Mouse (Mus musculus) right cerebral cortex, adult 2 months (tissue): Measurements from ENCODE around the gene Nek3.

Experiments used
- DNase-seq, 2 experiments: peaks; one replicate each; pipeline ENCODE4 v3.0.0; 2021 to 2022; ENCODE audit warnings: low spot score in 2 of 2

The Nek3 gene

GRCm38 (mm10) chr8:22166080-22166603 lies at the start of gene Nek3:
Gene Nek3 (minus strand): TSS chr8:22166435.
- peak; percentile 73 to 76 for DNase-seq

GRCm38 (mm10) chr8:22214826-22215225 lies 48.6 kb upstream of the Nek3 start:
- DNase-seq, result no peak

GRCm38 (mm10) chr8:22209012-22209411 lies 42.8 kb upstream of the Nek3 start:
- DNase-seq, result no peak

GRCm38 (mm10) chr8:22207535-22207934 lies 41.3 kb upstream of the Nek3 start:
- no peak for DNase-seq

- DNase-seq, result no peak
Observed at GRCm38 (mm10) chr8:22199481-22199880, 33.2 kb upstream of the Nek3 start.

GRCm38 (mm10) chr8:22197914-22198313 lies 31.7 kb upstream of the Nek3 start:
- DNase-seq, result no peak

- DNase-seq, result peak in 1 of 2 experiments; percentile 29
Observed at GRCm38 (mm10) chr8:22193432-22194010, 27.3 kb upstream of the Nek3 start.

GRCm38 (mm10) chr8:22192660-22193431 lies 26.6 kb upstream of the Nek3 start, which contains the start of gene Vps36:
Gene Vps36 (plus strand): TSS chr8:22192809.
- peak; percentile 84 to 89 for DNase-seq

- peak; percentile 80 to 81 for DNase-seq
Observed at GRCm38 (mm10) chr8:22185431-22186397, 19.5 kb upstream of the Nek3 start, which contains the start of gene Ckap2. Gene Ckap2 (minus strand): TSS chr8:22185819.

- no peak for DNase-seq
Observed at GRCm38 (mm10) chr8:22184884-22185283, 18.6 kb upstream of the Nek3 start.

- no peak for DNase-seq
Observed at GRCm38 (mm10) chr8:22175966-22176365, 9.7 kb upstream of the Nek3 start.

GRCm38 (mm10) chr8:22169167-22169566 lies 2.9 kb upstream of the Nek3 start:
- peak; percentile 18 to 48 for DNase-seq

GRCm38 (mm10) chr8:22165251-22166079 lies 770 bp downstream of the Nek3 start:
- DNase-seq, result no peak

- DNase-seq, result no peak
Observed at GRCm38 (mm10) chr8:22164431-22164830, 1.8 kb downstream of the Nek3 start.

- no peak for DNase-seq
Observed at GRCm38 (mm10) chr8:22162206-22162605, 4.0 kb downstream of the Nek3 start.

- no peak for DNase-seq
Observed at GRCm38 (mm10) chr8:22150345-22150663, 15.9 kb downstream of the Nek3 start.

GRCm38 (mm10) chr8:22149643-22150344 lies 16.4 kb downstream of the Nek3 start:
- no peak for DNase-seq

- DNase-seq, result no peak
Observed at GRCm38 (mm10) chr8:22148367-22148740, 17.9 kb downstream of the Nek3 start.

- DNase-seq, result no peak
Observed at GRCm38 (mm10) chr8:22147706-22148366, 18.4 kb downstream of the Nek3 start.

- DNase-seq, result no peak
Observed at GRCm38 (mm10) chr8:22145831-22146230, 20.4 kb downstream of the Nek3 start.
